Mouse (Mus musculus) liver, adult 10 weeks (tissue): ENCODE measurements around the gene Jakmip3. TPM values are rescaled to one million over a fixed set of nuclear protein-coding genes. Genes with fewer than 3 reads are reported as not detected.

Experiments used
- polyA plus RNA-seq: library from polyadenylated mRNA; stranded (reverse); fragments of 350-450 nt; fragmentation: Illumina TruSeq; extraction: RNeasy Lipid Tissue Mini Kit (QIAGEN cat#74804); gene quantifications from one replicate; pipeline ENCODE4 v1.2.3, GENCODE M21; 2014; ENCODE audit warnings: low read depth, low replicate concordance

Jakmip3 gene
- polyA plus RNA-seq, result not detected

GRCm38 (mm10) chr7:138940612-138941461 lies at the start of gene Jakmip3:
Gene Jakmip3 (plus strand): TSS chr7:138940730.

DNA sequence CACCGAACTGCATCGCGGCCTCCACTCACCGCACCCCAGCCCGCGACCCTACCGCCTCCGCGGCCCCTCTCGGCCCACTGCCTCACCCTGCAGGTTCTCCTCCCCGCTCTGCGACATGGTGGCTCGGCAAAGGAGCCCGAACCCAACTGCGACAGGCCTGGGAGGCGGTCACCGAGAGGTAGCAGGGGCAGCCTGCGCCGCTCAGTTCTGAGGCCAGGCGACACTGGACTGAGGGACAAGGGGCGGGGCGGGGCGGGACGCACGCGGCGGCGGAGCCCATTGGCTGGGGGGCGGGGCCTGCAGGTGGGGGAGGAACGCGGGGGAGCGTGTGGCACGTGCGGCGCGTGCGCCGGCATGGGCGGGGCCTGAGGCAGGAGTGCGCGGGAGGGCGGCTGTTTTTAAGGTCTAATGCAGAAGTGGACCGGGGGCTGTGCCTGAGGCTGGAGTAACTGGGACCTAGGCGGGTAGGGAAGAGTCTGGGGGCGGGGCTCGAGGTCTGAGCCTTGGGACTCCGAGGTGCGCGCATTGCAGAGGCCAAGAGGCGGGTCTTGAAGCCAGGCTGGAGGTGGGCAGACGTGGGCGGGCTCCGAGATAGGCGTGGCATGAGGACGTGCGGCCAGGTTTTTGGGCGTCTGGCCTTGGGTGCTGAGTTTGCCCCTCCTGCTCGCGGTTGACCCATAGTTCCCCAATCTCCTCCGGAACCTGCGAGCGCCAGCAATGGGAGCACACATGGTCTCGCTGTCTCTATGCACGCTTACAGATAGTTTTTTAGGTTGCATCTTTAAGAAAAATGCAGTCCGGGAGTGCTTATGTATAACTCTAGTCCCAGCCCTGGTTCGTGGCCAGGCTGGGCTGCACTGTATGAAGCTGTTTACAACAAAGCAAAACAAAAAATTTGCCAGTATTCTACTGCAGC lies 31.0 kb upstream of the Jakmip3 start, which contains the start of gene Bnip3:
TSS of gene Bnip3 (minus strand) at position 243 of the 916 bp plus-strand sequence.

GRCm38 (mm10) chr7:139085629-139086194 lies 145.2 kb downstream of the Jakmip3 start, which contains the start of gene Dpysl4:
Gene Dpysl4 (plus strand): TSS chr7:139086001.

Other genes with a start within 250 kb of the Jakmip3 start
- 69.2 TPM for gene Ppp2r2d, start 94.7 kb upstream of the Jakmip3 start, polyA plus RNA-seq
- 7.4 TPM for gene Mapk1ip1, start 94.5 kb upstream of the Jakmip3 start, polyA plus RNA-seq
- gene Bnip3, start 31.2 kb upstream of the Jakmip3 start, polyA plus RNA-seq, result 429 TPM
- gene Dpysl4, start 145.3 kb downstream of the Jakmip3 start, polyA plus RNA-seq, result not detected